Mouse (Mus musculus) hindbrain, embryonic 15.5 days (tissue): Measurements from ENCODE around the gene Npas3. TPM values are rescaled to one million over a fixed set of nuclear protein-coding genes. Genes with fewer than 3 reads are reported as not detected.
A peak's percentile ranks its signal among the peaks of the same experiment; 100 is the strongest.

ENCODE experiments used
- ATAC-seq: fragments of 200-750 bp; cut with Nextera tagmentation; 2 replicates; pipeline ENCODE4 v1.8.0; 2017; ENCODE audit warnings: low read depth, moderate number of reproducible peaks, moderate TSS enrichment; ENCODE audit not compliant: low FRiP score
- H3K27ac ChIP-seq: fragments of 300-500 bp; sonication (generic); replicated peaks from 2 replicates; pipeline ENCODE4 v1.5.1; 2015; ENCODE audit warnings: mild to moderate bottlenecking, inconsistent platforms
- H3K27me3 ChIP-seq: fragments of 300-500 bp; sonication (generic); 2 replicates; pipeline ENCODE4 v1.6.1; 2015; ENCODE audit warnings: control low read depth, inconsistent platforms
- H3K36me3 ChIP-seq: fragments of 300-500 bp; sonication (generic); 2 replicates; pipeline ENCODE4 v1.6.1; 2015; ENCODE audit warnings: control low read depth, inconsistent platforms
- H3K4me1 ChIP-seq: fragments of 300-500 bp; sonication (generic); replicated peaks from 2 replicates; pipeline ENCODE4 v1.6.1; 2015; ENCODE audit warnings: control low read depth, inconsistent platforms
- H3K4me2 ChIP-seq: fragments of 300-500 bp; sonication (generic); 2 replicates; pipeline ENCODE4 v1.6.1; 2015; ENCODE audit warnings: moderate library complexity, mild to moderate bottlenecking, inconsistent platforms
- H3K4me3 ChIP-seq: fragments of 300-500 bp; sonication (generic); 2 replicates; pipeline ENCODE4 v1.5.1; 2015; ENCODE audit warnings: mild to moderate bottlenecking, inconsistent platforms
- H3K9ac ChIP-seq: fragments of 300-500 bp; sonication (generic); 2 replicates; pipeline ENCODE4 v1.6.1; 2015; ENCODE audit warnings: inconsistent platforms
- H3K9me3 ChIP-seq: fragments of 300-500 bp; sonication (generic); 2 replicates; pipeline ENCODE4 v1.6.1; 2016; ENCODE audit warnings: control low read depth, inconsistent platforms
- WGBS: fragments of 180-500 bp; shearing (Covaris S2); methylation state at CpG from one replicate; pipeline ENCODE4 v1.1.7; 2015; 5-methylcytosine and 5-hydroxymethylcytosine counted together
- polyA plus RNA-seq: library from polyadenylated mRNA; unstranded; fragments of >200 nt; fragmentation: Nextera tagmentation; extraction: Ambion mirVana; gene quantifications from 2 replicates; pipeline ENCODE4 v1.2.1, GENCODE M21; 2015

Npas3 gene
- polyA plus RNA-seq, 1 experiment from 2014 or later = 27.1 TPM

GRCm38 (mm10) chr12:53948826-53949225 is 700.3 kb downstream of the Npas3 start:
- no peaks in the 10 kb centered on the region for H3K36me3 ChIP-seq
- H3K27me3 ChIP-seq = no peaks in the 10 kb centered on the region
- no peaks in the 10 kb centered on the region for H3K9me3 ChIP-seq
- no peak overlapping the region for H3K9ac ChIP-seq
- H3K4me3 ChIP-seq = no peak overlapping the region
- no peak overlapping the region for H3K4me2 ChIP-seq
- 60% methylated on average over 2 of the region's 2 CpGs for WGBS
- peaks cover 5% of the 10 kb centered on the region; the same call in 1 of the 2 replicates for H3K4me1 ChIP-seq
- H3K27ac ChIP-seq = no peak overlapping the region
- no peak for ATAC-seq

GRCm38 (mm10) chr12:53962004-53962403 is 713.5 kb downstream of the Npas3 start:
- H3K4me1 ChIP-seq = peaks cover 10% of the 10 kb centered on the region; the same call in 1 of the 2 replicates
- H3K27me3 ChIP-seq = no peaks in the 10 kb centered on the region
- H3K4me3 ChIP-seq = no peak overlapping the region
- H3K9ac ChIP-seq = no peak overlapping the region
- H3K9me3 ChIP-seq = no peaks in the 10 kb centered on the region
- no peak for ATAC-seq
- WGBS = 32% methylated on average over 7 of the region's 7 CpGs
- H3K36me3 ChIP-seq = no peaks in the 10 kb centered on the region
- H3K27ac ChIP-seq = peak overlapping the region; percentile 15; the same call in 1 of the 2 replicates
- H3K4me2 ChIP-seq = no peak overlapping the region

DNA sequence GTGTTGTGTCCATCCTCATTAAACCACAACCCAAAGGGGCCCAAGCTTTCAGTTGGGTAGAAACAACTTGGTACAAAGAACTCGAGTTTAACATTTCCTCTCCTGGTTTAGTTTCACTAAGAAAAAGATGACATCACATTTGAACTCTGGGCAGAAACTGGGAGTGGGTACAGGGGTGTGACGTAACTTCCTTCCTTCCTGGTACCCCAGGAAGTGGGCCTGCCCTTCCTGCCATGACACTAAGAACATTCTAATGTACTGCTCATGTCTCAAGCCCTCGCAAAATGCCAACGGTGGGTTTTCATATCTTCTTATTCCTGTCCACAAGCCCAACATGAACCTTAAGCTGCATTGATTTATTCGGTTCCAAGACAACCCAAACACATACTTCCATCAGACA is 715.1 kb downstream of the Npas3 start:
- H3K27me3 ChIP-seq = no peaks in the 10 kb centered on the region
- 91% methylated on average over 5 of the region's 5 CpGs for WGBS
- no peak overlapping the region for H3K4me2 ChIP-seq
- no peak overlapping the region for H3K27ac ChIP-seq
- no peak for ATAC-seq
- H3K4me3 ChIP-seq = no peak overlapping the region
- H3K9ac ChIP-seq = no peak overlapping the region
- peaks cover 10% of the 10 kb centered on the region; the same call in 1 of the 2 replicates for H3K4me1 ChIP-seq
- H3K9me3 ChIP-seq = no peaks in the 10 kb centered on the region
- H3K36me3 ChIP-seq = no peaks in the 10 kb centered on the region

GRCm38 (mm10) chr12:53969378-53970174 is 721.1 kb downstream of the Npas3 start:
- Histone ChIP-seq H3K9ac (no peak overlapping the region), H3K4me3 (no peak overlapping the region), H3K9me3 (no peaks in the 10 kb centered on the region), H3K27me3 (no peaks in the 10 kb centered on the region), H3K27ac (no peak overlapping the region), H3K4me2 (no peak overlapping the region), H3K4me1 (peaks cover 14% of the 10 kb centered on the region), H3K36me3 (no peaks in the 10 kb centered on the region)
- ATAC-seq = no peak
- 72% methylated on average over 10 of the region's 10 CpGs for WGBS

- H3K4me3 ChIP-seq = no peak overlapping the region
- no peaks in the 10 kb centered on the region for H3K27me3 ChIP-seq
- peaks cover 19% of the 10 kb centered on the region for H3K4me1 ChIP-seq
- no peak overlapping the region for H3K9ac ChIP-seq
- 95% methylated on average over 7 of the region's 7 CpGs for WGBS
- H3K36me3 ChIP-seq = no peaks in the 10 kb centered on the region
- H3K9me3 ChIP-seq = no peaks in the 10 kb centered on the region
- no peak overlapping the region for H3K27ac ChIP-seq
- ATAC-seq = no peak
- no peak overlapping the region for H3K4me2 ChIP-seq
Observed at GRCm38 (mm10) chr12:53970721-53971120, 722.2 kb downstream of the Npas3 start.

DNA sequence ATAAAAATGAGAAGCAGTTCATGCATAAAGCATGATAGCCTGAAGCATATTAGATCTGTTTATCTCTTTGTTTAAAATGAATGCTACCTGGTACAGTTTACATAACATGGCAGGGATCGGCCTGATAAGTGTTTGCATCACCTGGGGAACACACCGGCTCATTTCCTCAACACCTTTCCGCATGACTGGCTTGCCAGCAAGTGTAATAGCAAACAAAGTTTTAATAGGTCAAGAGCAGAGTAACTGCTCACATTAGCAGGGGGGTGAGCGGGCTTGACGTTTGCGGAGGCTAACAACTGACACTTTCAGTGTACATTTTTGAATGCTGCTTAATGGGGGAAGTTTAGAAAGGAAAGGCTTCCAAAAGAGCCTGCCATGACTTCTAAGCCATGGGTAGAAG is 724.9 kb downstream of the Npas3 start:
- 69% methylated on average over 6 of the region's 6 CpGs for WGBS

GRCm38 (mm10) chr12:53981575-53982507 is 733.4 kb downstream of the Npas3 start:
- peak; percentile 91 for ATAC-seq
- Histone ChIP-seq H3K9me3 (no peaks in the 10 kb centered on the region), H3K4me1 (peaks cover 14% of the 10 kb centered on the region; the same call in 1 of the 2 replicates), H3K36me3 (no peaks in the 10 kb centered on the region), H3K4me2 (no peak overlapping the region), H3K27ac (peak overlapping the region; percentile 61), H3K9ac (no peak overlapping the region), H3K27me3 (no peaks in the 10 kb centered on the region), H3K4me3 (no peak overlapping the region)
- WGBS = 39% methylated on average over 9 of the region's 9 CpGs

More for the DNA sequence above, 724.9 kb downstream of the Npas3 start:
- Histone ChIP-seq H3K27me3 (no peaks in the 10 kb centered on the region), H3K4me3 (no peak overlapping the region), H3K9ac (no peak overlapping the region), H3K36me3 (no peaks in the 10 kb centered on the region), H3K9me3 (no peaks in the 10 kb centered on the region), H3K4me2 (no peak overlapping the region), H3K27ac (no peak overlapping the region), H3K4me1 (peaks cover 34% of the 10 kb centered on the region)
- no peak for ATAC-seq

- H3K4me1 ChIP-seq = peaks cover 7% of the 10 kb centered on the region; the same call in 1 of the 2 replicates
- ATAC-seq = no peak
- H3K27ac ChIP-seq = no peak overlapping the region
- no peaks in the 10 kb centered on the region for H3K9me3 ChIP-seq
- no peak overlapping the region for H3K9ac ChIP-seq
- no peak overlapping the region for H3K4me3 ChIP-seq
- H3K27me3 ChIP-seq = no peaks in the 10 kb centered on the region
- no peak overlapping the region for H3K4me2 ChIP-seq
- WGBS = 83% methylated on average over 7 of the region's 7 CpGs
- no peaks in the 10 kb centered on the region for H3K36me3 ChIP-seq
Observed at GRCm38 (mm10) chr12:53983946-53984345, 735.5 kb downstream of the Npas3 start.

DNA sequence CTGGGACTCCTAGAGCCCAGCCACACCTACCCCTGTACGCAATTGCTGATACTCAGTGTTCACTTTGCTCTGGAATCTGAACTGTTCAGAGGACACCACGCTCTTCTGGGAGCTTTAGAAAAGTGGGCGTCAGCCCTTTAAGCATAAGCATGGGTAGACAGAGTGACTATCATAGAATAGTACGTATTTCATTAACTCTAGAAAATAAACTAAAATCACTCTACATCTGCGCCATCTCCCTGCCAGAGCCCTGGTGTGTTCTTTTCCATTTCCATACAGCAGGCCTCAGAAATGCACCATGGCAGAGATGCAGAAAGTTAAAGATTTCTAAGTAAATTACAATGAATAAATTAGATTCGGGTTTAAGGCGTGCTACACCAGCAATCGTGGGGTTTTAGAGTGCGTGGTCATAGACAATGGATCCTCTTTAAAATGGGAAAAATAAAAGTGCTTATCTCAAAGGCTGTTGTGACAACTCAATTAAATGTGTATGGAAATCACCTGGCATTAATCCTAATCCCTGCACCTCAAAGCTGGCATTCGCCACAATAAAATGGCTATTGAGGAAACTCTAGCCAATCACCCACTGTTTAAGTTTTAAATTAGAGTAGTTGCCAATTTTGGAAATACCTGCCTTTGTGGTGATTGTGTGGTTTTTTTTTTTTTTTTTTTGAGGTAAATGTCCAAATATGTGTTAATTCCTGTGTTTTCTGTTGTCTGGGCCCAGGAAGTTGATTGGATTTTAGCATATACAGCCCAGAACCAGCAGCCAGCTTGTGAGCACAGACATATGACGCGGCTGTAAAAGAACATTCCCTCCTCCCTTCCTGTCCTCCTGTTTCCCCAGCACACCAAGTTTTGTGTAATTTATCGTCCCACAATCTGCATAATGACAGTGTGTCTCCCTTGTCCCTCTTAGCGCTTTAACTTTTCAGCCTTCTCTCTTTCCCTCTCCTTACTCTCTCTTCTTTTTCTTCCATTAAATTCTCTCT is 737.7 kb downstream of the Npas3 start:
- Histone ChIP-seq H3K27ac (0 out of 2 replicates have a peak overlapping the region, but pooled peaks have one; percentile 21), H3K4me2 (no peak overlapping the region), H3K4me1 (peaks cover 5% of the 10 kb centered on the region; the same call in 1 of the 2 replicates), H3K9ac (no peak overlapping the region), H3K27me3 (no peaks in the 10 kb centered on the region), H3K9me3 (no peaks in the 10 kb centered on the region), H3K36me3 (no peaks in the 10 kb centered on the region), H3K4me3 (no peak overlapping the region)
- no peak for ATAC-seq
- WGBS = 70% methylated on average over 14 of the region's 14 CpGs

DNA sequence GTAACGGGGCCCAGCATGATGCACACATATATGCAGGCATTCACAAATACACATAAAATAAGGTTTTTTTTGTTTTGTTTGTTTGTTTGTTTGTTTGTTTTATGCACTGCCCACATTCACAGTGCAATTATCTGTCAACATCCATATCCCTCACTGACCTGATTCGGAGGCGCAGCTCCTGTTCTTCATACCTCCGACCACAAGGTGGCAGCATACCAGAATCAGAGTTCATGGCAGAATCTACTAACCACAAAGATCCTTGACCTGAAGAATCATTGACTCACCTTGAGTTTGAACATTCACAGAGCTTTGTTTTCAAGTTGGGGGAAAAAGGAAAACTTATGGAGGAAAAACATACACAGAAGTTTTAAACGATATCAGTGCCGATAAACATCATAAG is 743.9 kb downstream of the Npas3 start:
- no peaks in the 10 kb centered on the region for H3K27me3 ChIP-seq
- H3K4me1 ChIP-seq = peaks cover 14% of the 10 kb centered on the region
- H3K4me2 ChIP-seq = no peak overlapping the region
- no peak overlapping the region for H3K27ac ChIP-seq
- H3K9me3 ChIP-seq = no peaks in the 10 kb centered on the region
- H3K9ac ChIP-seq = no peak overlapping the region
- no peak for ATAC-seq
- WGBS = 98% methylated on average over 6 of the region's 6 CpGs
- H3K36me3 ChIP-seq = no peaks in the 10 kb centered on the region
- H3K4me3 ChIP-seq = no peak overlapping the region

DNA sequence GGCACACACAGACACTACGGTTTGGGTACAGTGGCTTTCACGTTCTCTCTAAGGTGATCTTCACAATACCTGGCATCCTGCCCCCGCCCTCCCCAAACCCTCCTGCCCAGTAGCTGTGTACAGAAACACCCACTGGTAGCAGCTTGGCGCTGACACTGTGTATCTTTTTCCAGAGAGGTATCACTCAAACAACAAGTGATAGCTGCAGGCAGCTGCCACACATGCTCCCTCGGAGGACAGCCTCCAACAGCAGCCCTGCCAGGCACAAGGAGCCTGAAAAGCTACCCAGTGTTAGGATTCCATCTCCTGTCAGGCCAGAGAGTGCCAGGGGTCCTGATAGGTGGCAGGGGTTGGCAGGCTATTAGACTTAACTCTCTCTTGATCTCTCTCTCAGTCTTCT is 747.2 kb downstream of the Npas3 start:
- 64% methylated on average over 5 of the region's 5 CpGs for WGBS
- no peaks in the 10 kb centered on the region for H3K36me3 ChIP-seq
- H3K4me2 ChIP-seq = no peak overlapping the region
- H3K4me1 ChIP-seq = peaks cover 15% of the 10 kb centered on the region; the same call in 1 of the 2 replicates
- H3K4me3 ChIP-seq = no peak overlapping the region
- no peak overlapping the region for H3K9ac ChIP-seq
- H3K27me3 ChIP-seq = no peaks in the 10 kb centered on the region
- no peak for ATAC-seq
- H3K27ac ChIP-seq = 0 out of 2 replicates have a peak overlapping the region, but pooled peaks have one; percentile 44
- no peaks in the 10 kb centered on the region for H3K9me3 ChIP-seq
